Mouse (Mus musculus) kidney, postnatal 10 days (tissue): ENCODE measurements around the gene Ptprd.
"Not testable (repeated sequence)": the region's sequence is repeated elsewhere in the genome, so short reads cannot be mapped to it uniquely, and the experiment has no call there.

Source experiments
- DNase-seq: peaks from one replicate; pipeline ENCODE4 v3.0.0; 2021; ENCODE audit warnings: mixed read lengths

Gene Ptprd

GRCm38 (mm10) chr4:76155750-76156149 is 2056.0 kb downstream of the Ptprd start:
- no peak for DNase-seq

DNA sequence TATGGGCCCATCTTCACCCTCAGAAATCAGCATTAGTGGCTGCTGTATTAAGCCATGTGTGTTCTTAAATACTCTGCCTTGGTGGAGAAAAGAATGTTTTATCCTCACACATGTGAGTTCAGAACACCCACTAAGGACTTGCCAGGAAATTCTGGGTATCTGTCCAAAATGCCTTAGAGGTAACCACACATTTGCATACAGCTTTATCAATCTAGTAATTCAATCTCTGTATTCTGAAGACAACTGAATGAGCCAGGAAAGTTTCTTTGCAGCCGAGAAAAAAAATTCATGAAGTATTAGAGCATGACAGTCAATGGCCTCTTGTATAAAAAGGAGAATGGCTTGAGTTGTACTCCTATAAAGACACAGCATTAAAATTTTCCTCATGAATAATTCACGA is 2057.6 kb downstream of the Ptprd start:
- DNase-seq = no peak

DNA sequence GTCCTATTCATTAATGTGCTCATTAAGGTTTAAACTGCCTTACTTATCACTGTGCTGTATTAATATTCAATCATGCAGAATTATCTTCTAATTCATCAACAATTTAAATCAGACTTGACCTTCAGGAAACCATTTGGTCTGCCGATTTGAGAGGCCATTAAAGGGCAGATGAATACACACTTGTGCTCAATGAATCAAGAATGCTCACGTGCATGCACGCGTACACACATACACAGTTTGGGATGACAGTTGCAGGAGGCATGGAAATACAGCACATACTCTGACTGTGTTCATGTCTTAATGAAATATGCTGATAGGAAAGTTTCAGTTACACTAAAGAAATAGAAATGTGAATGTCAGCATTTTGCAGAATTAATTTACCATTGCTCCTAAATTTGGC is 2066.8 kb downstream of the Ptprd start:
- no peak for DNase-seq

GRCm38 (mm10) chr4:76144333-76144732 is 2067.4 kb downstream of the Ptprd start:
- DNase-seq = no peak

DNA sequence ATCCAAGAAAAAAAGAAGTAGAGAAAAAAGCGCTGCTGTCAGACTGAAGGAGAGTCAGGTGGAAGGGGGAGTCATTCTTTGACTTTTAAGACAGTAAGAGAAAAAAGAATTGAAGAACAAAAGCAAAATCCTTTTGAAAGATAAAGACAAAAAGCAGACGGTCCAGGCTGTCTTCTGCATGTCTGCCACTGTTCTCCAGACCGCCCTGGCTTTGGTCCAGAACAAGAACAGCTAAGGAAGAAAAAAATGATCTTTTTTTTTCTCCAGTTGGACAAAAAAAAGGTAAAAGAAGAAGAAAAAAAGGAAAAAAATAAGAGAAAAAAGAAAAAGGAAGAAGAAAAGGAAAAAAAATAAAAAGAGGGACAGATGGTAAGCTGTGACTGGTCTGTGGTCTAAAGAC is 2073.9 kb downstream of the Ptprd start:
- DNase-seq = no peak

GRCm38 (mm10) chr4:76136625-76137024 is 2075.1 kb downstream of the Ptprd start:
- DNase-seq = no peak

DNA sequence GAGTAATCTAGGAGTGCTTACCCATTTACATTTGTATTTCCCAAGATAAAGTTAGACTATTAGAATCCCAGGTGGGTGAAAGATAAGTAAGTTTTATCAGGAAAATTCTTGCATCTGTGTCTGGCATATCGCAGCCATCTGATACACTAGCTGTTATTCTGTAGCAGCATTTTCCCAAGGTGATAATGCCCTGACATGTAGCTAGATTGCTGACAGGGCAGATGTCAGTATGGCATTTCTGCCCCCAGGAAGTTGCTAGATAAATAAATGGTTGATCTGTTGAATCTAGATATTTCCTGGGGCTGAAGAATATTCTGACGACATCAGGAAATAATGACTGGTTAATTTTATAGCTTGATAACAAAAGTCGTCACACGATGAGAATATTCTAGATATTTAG is 2119.9 kb downstream of the Ptprd start:
- no peak for DNase-seq

DNA sequence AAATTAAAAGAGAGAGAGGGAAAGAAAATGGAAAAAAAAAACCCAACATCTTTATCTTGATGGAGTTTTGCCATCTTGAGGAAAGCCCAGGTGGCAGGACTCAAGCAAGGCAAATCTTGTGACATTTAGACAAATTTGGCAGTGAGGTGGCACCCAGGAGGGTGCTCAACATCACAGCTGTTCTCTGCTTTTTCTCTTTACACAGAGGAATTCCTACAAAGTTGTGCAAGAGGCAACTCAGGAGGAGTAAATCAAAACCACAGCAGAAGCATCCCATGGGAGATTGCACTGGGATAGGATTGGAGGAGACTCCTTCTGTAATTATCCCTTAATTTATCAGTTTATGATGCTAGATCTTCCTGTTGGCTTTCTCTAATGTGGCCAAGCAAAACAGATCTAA is 2121.9 kb downstream of the Ptprd start:
- no peak for DNase-seq

- DNase-seq = no peak
Measured at GRCm38 (mm10) chr4:76076051-76076450, 2135.7 kb downstream of the Ptprd start.

DNA sequence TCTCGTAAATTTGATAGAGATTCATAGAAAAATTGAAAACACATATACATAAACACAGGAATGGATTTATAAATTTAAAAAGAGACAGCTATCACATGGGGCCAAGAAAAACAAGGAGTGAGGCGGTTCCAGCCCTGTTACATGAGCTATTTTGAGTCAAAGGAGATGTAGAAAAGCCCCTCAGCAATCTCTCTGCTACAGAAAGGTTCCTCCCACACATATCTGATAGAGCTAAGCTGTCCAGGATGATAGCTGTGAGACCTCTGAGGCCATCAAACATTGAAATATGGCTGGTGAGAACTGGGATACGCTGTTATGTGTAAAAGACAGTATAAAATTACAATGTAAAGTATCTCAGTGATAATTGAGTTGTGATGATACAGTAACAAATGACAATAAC is 2138.5 kb downstream of the Ptprd start:
- DNase-seq = no peak

DNA sequence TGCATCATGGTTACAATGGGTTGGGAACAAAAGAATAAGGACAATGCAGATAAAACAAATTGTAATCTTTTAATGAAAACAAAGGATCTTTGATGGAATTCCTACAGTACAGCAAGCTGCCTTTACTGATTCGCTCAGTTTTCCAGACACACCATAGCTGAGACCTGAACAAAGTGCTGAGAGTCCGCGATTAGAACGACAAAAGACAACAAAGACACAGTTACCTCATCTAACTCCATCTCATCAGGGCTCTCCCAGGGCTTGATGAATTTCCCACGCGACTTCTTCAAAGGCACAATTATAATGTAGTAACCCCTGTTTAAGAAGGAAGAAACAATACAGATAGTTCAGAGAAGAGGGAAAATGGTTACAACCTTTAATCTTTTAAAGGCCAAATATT is 2140.0 kb downstream of the Ptprd start:
- DNase-seq = no peak

GRCm38 (mm10) chr4:76056836-76057235 is 2154.9 kb downstream of the Ptprd start:
- no peak for DNase-seq

GRCm38 (mm10) chr4:76045650-76046049 is 2166.1 kb downstream of the Ptprd start:
- DNase-seq = no peak

DNA sequence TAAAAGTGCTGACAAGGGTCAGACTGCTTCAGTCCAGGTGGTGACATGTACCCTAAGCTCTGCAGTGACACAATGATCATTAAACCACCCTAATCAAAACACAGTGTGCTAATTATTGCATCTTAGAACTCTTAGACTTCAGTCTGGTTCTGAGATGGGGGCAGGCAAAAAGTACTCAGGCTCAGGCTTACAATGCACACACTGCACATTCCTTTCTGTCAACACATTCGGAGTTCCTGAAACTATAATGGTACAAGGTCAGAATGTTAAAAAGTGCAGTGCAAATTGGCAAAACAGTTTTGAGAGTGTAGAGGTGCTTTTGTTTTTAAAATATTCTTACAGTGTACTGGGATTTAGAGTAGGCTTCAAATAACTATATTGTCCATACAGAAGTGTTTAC is 2167.0 kb downstream of the Ptprd start:
- DNase-seq = no peak

GRCm38 (mm10) chr4:76037178-76037577 is 2174.6 kb downstream of the Ptprd start:
- not testable (repeated sequence) for DNase-seq

GRCm38 (mm10) chr4:76025571-76026325 is 2186.0 kb downstream of the Ptprd start:
- no peak for DNase-seq

- no peak for DNase-seq
Measured at GRCm38 (mm10) chr4:76024502-76024821, 2187.3 kb downstream of the Ptprd start.

DNA sequence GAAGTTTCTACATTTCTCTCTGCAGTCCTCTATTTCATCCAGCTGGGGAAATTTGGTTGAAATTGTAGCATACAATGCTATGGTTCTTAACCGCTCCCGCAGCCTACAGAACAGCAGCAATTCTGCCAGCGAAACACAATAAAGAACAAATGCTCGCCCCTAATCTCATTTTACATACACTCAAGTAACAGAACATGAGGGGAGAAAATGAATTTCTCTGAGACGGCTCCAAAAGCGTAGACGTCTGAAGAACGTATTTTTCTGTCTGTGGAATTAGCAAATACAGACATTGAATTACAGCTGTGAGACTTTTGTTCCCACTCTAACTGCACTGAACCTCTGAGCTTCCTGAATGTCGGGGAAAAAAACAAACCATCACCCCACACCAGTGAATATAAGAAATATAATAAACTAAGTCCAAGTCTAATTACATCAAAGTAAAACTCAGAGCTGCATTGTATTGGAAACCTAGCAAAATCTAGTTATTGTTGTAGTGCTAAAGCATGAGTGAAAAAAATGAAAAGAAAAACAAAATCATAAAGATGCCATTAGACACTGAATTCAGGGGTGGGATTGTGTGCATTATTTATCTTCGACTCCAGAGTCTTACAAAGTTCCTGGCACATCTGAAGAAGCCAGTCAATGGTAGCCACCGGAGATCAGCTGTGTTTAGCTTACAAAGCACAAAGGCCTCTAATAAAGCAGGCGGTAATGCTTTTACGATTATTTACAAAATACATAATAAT is 2187.8 kb downstream of the Ptprd start:
- no peak for DNase-seq

- no peak for DNase-seq
Measured at GRCm38 (mm10) chr4:76021670-76022069, 2190.1 kb downstream of the Ptprd start.

DNA sequence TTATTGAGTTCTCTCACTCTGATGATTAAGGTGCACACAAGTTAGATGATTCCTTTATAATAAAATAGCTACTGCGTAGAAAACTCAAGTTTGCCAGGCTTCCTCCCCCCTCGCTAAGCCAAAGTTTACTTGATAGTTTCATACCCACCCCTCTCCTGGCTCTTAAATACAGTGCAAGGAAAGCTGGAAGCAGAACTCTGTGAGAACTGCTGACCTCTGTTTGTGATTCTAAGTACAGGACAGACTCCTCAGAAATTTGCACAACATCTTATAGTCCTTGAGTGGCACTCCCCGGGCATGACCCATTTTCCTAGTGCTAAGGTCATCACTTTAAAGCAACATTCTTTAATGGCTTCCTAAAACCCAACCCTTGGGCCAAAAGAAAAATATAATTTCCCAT is 2196.7 kb downstream of the Ptprd start:
- DNase-seq = no peak

DNA sequence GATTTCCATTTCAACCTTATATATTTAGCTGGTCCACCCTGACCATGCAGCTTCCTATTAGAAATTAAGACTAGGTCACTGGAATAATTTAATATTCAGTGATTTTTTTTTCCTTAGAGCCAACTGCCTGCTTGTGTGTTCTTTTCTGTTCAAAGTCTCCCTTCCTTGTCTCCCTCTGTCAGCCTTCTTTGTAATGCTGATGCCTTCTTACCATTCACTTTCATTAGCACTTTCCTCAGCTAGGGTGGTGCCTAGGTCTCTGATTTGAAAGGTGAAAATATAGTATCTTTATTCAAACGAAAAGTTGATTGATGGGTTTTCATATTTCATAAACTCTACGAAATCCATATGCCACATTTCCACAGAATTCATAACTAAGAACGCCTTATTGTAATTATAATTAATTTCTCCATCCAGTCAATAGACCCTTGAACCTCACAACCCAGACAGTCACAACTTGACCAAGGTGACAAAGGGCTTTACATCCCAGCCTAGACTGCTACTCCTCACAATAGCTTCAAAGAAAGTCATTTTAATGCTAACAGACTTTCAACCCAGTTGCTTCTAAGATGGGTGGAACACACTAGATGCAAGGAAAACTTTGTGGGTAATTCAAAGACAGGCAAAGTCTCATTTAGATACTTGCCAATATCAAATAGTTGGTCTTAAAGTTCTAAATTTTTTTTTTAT is 2197.5 kb downstream of the Ptprd start:
- DNase-seq = no peak

DNA sequence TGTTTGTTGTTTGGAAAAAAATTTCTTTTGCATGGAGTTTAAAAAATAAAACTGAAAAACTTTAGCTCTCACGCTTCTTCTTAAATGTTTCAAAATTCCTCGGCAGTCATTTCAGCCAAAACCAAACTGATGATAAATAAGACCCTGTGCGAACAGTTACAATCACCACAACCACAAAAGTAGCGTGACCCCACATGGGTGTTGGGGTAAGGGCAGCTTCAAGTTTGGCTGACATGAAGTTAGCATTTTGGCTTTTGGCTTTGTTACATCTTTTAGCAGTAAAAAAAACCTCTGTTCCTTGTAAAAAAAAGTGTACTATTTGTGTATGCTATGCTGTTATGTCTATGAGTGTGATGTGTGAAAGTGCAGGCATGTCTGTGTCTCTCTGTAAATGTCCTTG is 2203.2 kb downstream of the Ptprd start:
- DNase-seq = no peak

- no peak for DNase-seq
Measured at GRCm38 (mm10) chr4:76007219-76007618, 2204.5 kb downstream of the Ptprd start.

- no peak for DNase-seq
Measured at GRCm38 (mm10) chr4:76006717-76007116, 2205.0 kb downstream of the Ptprd start.
